Mouse (Mus musculus): ENCODE data around the gene Vmn2r74. TPM values are rescaled to one million over a fixed set of nuclear protein-coding genes. Genes with fewer than 3 reads are reported as not detected.

Vmn2r74 gene
- total RNA-seq (2021), result not detected
- long read RNA-seq, experiment 1, result 0 reads
- long read RNA-seq, experiment 2, result 0 reads

DNA sequence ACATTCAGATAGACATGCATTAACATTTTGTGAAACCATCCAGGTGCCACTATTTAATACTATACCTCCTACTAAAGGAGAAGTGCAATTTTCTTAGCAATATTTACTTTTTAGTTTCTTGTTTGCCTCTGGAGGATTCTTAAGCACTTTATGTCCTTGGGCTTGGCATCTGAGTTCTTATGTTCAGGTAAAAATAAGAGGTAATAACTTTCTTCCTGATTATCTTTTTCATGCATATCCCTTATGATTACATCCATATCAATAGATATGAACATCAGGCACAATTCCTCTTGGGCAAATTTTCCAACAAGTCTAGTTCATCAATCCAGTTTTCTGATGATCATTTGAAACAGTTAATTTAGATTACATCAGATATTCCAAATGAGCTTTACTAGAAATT lies at the start of gene Vmn2r74:
TSS of gene Vmn2r74 (minus strand) at position 101 of the 400 bp plus-strand sequence.
- DNase-seq, result no peak

DNA sequence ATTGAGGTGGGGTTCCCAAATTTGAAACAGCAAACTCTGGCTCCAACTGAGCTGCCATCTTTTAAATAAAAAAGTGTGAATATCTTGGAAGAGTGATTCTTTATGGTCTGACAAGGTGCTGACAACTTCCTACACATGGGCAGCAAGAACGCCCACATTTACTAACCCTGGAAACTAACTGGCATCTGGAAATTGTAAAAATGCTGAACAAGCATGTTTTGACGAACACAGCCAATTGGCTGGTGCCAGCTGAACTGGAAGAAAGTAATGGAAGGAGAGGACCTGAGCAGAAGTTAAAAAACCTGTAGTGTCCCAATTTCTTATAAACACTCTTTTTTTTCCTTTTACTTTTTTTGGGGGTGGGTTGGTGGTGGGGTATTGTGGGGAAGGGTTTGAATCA lies 46.1 kb upstream of the Vmn2r74 start:
- DNase-seq, result no peak

Other genes with a start within 250 kb of the Vmn2r74 start
- not detected for gene Vmn2r72, start 206.5 kb downstream of the Vmn2r74 start, total RNA-seq (2021)
- not detected for gene Vmn2r73, start 85.4 kb downstream of the Vmn2r74 start, total RNA-seq (2021)
- gene Vmn2r75, start 210.1 kb upstream of the Vmn2r74 start, total RNA-seq (2021), result not detected